Mouse (Mus musculus): ENCODE results near the gene Clec12b. TPM values are rescaled to one million over a fixed set of nuclear protein-coding genes. Genes with fewer than 3 reads are reported as not detected.
"Not testable (repeated sequence)": the region's sequence is repeated elsewhere in the genome, so short reads cannot be mapped to it uniquely, and the experiment has no call there.

The Clec12b gene
- total RNA-seq, 2 experiments from 2014 or later: not detected

DNA sequence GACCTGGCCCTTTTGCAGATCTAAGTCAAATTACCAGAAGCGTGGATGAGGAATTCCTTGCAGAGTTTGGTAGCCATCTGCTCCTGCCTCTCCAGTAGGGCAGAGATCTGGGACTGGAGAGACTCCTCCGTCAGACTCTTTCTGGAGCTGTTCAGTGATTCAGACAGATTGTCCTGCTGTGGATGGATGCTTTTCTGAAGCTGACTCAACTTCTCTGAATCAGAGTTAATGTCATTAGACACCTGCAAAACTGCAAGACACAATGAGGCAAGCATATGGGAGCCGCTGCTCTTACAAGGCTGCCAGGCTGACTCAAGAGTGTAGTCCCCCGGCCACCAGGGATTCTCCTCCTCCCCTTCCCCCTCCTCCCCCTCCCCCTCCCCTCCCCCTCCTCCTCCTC lies 5.2 kb downstream of the Clec12b start:
- ATAC-seq (replicated peaks; ENCODE audit: low FRiP score, low TSS enrichment, poor library complexity, severe bottlenecking): no peak

DNA sequence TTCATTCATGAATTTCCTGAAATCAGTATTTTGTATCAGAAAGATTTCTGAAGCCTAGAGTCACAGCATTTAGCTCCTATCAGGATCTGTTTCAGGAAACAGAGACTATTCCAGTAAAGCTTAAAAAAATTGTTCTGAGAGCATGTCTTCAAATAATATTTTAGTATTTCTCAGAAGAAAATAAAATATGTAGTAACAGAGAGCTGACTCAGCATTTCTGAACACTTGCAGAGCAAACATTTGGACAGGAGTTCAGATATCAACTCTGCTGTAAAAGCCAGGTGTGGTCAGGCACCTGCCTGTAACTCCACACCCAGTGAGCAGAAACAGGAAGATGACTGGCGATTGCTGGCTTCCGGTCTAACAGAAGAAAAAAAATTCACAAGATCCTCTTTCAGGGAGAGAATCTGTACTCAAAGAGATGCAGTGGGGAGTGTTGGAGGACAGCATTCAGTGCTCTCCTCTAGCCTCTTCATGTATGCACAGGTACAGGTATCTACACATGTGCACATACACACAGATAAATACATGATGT lies 10.7 kb downstream of the Clec12b start:
- no peak for ATAC-seq (replicated peaks; ENCODE audit: low FRiP score, low TSS enrichment, poor library complexity, severe bottlenecking)

DNA sequence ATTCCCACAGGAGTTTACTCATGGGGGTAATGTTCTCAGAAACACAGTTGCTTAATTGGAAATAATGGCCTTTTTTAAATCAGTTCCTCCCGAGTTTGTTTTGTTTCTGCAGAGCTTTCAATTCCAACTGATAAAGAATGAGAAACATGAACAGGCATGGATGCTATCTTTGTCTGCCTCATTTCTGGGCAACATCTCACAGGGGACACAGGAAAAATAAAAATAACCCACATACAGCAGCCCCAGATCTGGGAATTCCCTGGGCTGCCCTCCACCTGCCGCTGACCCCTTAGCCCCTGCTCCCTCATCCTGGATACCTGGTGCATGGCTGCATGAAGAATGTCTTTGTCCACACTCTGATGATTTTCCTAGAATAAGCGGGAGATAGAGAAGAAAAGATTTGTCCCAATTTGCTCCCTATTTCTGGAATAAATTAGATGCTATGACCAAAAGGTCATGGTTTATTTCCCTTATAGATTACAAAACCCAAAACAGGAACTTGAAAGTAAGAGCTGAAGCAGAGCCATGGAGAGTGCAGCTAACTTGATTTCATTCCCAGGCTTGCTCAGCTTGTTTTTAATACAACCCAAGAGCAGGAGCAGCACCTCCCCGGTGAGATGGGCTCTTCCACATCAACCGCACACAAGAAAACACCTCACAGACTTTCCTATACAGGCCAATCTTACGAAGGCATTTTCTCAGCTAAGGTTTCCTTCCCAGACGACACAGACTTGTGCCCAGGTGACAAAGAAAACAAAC lies 16.1 kb downstream of the Clec12b start:
- ATAC-seq (replicated peaks; ENCODE audit: low FRiP score, low TSS enrichment, poor library complexity, severe bottlenecking): no peak

DNA sequence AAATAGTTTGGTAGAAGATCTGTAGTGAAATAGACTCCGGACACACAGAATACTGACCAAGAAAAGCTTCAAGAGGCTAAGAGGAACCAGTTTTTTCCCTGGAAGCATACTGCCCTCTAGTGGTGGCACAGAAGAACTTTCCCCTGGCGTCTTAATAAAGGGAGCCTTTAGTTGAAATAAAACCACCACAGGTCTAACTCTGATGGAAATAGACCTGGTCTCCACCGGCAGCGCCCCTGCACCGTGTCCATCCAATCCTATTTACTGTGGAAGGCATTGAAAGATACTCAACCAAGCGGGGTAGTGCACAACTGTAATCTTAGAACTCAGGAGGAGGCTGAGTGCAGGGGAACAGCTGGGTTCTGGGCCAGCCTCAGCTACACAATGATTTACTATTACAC lies 19.7 kb downstream of the Clec12b start:
- peak; percentile 85 for ATAC-seq (replicated peaks; ENCODE audit: low FRiP score, low TSS enrichment, poor library complexity, severe bottlenecking)

DNA sequence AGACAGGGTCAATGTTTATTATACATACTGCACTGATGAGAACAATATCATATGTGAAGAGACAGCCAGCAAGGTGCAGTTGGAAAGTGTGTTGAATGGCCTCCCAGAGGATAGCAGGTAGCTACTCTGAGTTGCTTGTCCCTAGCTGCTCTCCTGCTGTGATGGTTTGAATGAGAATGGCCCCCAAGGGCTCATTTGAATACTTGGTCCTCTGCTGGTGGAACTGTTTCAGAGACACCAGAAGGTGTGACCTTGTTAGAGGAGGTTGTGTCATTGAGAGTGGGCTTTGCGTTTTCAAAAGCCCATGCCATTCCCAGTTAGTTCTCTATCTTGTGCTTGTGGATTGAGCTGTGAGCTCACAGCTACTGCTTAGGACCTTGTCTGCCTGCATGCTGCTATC lies 21.7 kb downstream of the Clec12b start:
- no peak for ATAC-seq (replicated peaks; ENCODE audit: low FRiP score, low TSS enrichment, poor library complexity, severe bottlenecking)

DNA sequence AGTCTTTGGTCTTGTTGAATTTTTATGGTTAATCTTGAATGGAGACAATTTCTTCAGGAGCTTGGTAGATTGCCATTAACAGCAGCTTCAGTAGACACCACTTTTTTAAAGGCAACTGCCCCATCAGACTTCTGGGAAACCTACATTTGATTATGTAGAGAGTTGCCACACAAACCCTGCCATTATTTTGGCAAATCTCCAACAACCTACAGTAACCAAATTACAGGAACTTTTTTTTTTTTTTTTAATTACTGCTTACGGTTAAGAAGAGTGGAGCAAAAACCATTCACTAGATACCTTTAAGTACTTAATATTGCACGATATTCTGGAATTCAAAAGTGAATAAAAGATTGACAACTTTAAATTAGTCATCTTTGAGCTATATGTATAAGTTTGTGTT lies 26.2 kb downstream of the Clec12b start:
- no peak for ATAC-seq (replicated peaks; ENCODE audit: low FRiP score, low TSS enrichment, poor library complexity, severe bottlenecking)

DNA sequence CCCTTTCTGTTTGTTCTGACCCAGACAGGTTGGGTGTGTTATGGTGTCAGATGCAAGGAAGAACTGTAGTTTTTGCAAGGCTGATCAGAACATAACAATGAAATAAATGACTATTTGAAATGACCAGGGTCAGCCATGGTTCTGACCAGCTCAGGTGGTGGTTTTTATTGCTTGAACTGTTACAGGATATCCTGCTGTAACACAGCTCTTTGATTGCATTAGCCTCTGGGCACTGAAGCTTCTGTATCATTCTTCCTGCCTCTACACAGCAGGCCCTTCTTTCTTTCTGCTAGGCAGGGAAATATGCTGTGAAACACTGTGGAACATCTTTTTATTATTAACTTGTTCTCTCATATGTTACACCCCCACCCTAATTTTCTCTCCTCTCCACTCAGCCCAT lies 29.2 kb downstream of the Clec12b start:
- no peak for ATAC-seq (replicated peaks; ENCODE audit: low FRiP score, low TSS enrichment, poor library complexity, severe bottlenecking)

DNA sequence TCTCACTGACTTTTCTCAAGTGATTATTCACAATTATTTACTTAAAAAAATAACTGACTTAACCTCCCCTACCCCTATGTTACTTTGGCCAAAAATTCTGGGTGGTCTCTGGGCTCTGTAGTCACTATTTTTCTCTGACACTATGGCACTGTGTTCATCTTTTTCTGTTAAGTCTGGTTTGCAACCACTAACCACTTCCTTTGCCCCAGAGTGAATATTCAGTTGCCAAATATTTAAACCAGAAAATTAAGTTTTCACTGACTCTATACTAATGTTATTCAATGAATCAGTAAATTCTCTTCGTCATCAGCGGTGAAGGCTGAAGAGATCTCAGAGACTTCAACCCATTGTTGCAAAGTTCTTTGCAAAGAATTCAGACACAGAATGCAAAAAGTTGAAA lies 29.9 kb downstream of the Clec12b start:
- ATAC-seq (replicated peaks; ENCODE audit: low FRiP score, low TSS enrichment, poor library complexity, severe bottlenecking): no peak

DNA sequence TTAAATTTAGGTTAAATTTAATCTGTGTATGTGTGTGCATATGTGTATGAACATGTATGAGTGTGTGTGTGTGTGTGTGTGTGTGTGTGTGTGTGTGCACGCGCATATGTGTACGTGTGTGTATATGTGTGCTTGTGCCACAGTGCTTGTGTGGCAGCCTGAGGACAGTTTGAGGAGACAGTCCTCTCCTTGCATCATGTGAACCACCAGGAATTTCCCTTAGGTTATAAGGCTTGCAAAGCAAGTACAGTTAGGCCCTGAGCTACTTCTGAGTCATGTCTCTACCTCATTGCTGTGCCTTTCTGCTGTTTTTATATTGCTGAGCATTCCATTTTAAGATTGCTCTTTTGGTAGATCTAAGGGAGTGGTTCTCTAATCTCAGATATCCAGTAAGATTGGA lies 34.6 kb downstream of the Clec12b start:
- ATAC-seq (replicated peaks; ENCODE audit: low FRiP score, low TSS enrichment, poor library complexity, severe bottlenecking): no peak

DNA sequence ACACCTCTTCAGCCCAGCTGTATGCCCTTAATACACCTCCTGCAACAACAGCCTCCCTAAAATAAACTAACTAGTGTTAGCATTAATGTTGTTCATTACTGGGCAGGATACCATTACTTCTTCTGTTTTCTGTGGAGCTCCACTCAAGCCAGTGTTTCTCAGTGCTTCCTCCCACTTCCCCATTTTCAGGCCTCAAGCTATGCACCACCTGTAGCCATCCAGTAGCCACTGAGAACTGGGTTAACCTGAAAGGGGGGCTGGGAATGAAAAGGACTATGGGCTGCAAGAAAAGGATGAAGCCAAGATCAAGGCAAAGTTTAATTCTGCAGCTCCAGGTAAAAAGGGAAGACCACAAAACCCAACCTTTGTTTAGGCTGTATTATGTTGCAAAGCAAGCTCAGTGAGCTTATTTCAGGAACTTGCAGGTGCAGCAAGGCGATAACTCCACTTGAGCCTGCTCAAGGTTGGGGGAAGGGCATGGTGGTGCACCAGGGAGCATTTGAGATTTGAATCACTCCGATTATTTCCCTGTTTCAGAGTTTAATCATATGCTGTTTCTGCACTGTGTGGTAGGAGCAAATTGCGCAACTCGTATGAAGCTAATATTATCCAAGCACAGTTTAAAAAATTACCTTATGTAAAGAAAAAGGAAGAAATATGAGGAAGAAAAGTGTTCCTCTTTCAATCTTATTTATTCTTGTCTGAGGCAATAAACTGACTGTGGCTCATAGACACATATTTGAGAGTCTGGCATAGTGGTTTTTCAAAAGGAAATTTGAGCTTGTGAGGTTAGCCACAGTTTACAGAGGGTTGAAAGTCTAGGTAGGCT lies 35.9 kb downstream of the Clec12b start:
- ATAC-seq (replicated peaks; ENCODE audit: low FRiP score, low TSS enrichment, poor library complexity, severe bottlenecking): peak; percentile 92

DNA sequence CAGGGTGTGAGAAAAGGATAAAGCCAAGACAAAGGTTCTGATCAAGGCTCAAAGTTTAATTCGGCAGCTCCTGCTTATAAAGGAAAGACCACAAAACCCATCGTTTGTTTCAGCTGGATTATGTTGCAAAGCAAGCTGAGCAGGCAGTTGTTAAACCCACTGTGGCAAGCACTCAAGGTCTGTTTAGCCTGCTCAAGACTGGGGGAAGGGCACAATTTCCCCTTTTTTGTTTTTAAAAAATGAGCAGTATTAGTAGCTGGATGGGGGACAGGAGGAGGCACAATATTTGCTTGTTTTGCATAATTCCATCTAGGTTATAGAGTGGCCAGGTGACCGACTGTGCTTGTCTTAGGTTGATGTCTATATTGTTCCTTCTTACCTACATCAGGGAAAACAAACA lies 41.3 kb downstream of the Clec12b start:
- no peak for ATAC-seq (replicated peaks; ENCODE audit: low FRiP score, low TSS enrichment, poor library complexity, severe bottlenecking)

DNA sequence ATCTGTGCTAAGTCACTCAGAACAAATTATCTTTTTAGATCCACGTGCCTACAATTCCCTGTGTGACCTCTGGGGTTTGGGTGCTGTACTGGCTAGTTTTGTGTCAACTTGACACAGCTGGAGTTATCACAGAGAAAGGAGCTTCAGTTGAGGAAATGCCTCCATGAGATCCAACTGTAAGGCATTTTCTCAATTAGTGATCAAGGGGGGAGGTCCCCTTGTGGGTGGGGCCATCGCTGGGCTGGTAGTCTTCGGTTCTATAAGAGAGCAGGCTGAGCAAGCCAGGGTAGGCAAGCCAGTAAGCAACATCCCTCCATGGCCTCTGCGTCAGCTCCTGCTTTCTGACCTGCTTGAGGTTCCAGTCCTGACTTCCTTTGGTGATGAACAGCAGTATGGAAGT lies 43.3 kb downstream of the Clec12b start, which contains the start of gene Clec12a:
Clec12a (plus strand) TSS at position 301 of the 400 bp plus-strand sequence.
- not testable (repeated sequence) for ATAC-seq (replicated peaks; ENCODE audit: low FRiP score, low TSS enrichment, poor library complexity, severe bottlenecking)

DNA sequence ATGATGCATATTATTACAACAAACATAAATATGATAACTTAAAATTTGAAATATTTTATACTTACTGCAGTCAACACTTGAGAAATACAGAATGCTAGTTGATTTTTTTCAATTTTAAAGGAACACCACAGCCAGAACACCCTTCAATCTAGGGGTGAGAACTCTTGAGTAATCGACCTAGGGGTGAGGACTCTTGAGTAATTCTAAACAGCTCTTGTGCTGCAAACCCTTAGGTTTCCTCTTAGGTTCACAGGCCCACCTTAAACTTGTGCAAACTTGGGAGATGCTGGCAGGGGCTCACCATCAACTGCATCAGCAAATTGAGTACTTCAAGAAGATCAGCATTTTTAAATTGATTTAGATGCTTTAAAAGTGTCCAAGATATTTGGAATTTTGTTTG lies 47.9 kb downstream of the Clec12b start:
- ATAC-seq (replicated peaks; ENCODE audit: low FRiP score, low TSS enrichment, poor library complexity, severe bottlenecking): no peak

DNA sequence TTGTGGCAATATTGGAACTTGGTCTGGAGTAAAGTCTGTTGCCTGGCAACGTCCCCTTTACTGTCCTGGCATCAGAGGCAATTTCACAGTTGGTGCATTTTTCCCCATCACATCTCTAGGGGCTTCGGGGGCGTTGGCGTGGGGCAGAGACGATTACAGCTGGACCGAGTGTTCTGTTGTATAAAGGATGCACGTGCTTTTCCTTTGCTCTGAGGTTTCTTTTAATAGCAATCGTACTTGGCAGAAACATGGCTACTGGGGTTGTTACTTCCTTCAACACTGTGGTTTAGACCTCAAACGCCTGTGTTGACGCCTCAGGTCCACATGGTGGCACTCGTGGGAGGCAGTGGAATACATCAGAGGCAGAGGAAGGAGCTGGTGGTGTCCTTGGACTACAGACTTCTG lies 52.0 kb downstream of the Clec12b start:
- peak; percentile 99 for ATAC-seq (replicated peaks; ENCODE audit: low FRiP score, low TSS enrichment, poor library complexity, severe bottlenecking)

DNA sequence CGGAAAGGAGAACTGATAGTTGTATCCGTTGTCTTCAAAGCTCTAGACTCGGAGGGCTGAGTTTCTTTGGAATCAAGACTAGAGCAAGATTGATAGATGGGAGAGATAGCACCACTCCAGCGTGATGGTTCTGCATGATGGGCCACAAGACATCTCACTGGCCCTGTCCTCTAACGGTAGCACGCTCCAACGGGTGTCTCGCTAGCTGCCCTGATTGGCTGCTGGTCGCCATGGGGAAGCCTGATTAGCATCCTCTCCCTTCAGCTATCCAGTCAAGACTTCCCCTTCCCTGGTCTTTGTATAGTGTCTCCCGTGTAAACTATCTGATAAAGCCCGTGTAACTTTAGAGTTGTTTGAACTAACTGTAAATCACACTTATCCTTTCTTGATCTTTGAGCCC lies 54.1 kb downstream of the Clec12b start, which contains the start of gene 4922502D21Rik:
4922502D21Rik (minus strand) TSS at position 187 of the 400 bp plus-strand sequence.
- no peak for ATAC-seq (replicated peaks; ENCODE audit: low FRiP score, low TSS enrichment, poor library complexity, severe bottlenecking)

DNA sequence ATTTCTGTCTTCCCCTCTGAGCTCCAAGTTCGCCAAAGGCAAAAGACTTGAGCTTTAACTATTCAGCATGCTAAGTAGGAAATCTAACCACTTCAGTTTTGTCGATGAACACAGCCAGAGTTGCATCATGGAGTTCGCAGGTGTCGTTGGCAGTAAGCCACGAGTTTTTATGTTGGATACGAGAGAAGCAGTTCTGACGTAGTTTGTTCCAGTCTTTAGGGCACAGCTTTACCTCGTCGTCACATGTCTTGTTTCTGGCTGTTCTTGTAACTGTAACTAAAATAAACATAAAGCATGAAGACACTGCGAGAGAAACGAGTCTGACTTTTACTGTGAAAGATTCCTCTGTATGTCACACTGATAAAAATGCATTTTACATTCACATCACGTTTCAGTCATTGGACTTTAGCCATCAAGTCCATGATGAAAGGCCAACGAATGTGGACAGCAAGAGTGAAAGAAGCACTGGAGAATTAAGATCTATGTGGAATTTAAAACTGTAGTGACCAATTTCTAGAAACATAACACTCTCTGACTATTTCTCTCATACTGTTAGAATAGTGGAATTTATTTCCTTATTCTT lies 59.0 kb downstream of the Clec12b start:
- ATAC-seq (replicated peaks; ENCODE audit: low FRiP score, low TSS enrichment, poor library complexity, severe bottlenecking): no peak

DNA sequence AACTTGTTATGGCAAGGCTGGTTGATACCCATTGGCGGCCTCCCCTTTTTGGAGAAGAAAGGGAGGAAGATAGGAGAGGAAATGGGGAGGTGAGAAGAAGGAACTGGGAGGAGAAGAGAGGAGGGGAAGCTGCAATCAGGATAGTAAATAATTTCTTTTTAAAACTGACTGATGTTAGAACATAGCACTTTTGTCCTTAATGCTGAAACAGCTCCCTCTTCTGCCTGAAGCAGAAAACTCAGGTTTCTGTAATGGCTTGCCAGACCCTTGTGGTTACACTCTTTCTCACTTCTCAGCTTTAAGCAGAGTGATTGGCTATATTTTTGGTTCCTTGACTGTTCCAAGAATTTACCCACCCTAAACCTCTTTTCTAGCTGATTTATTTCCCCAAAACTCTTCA lies 59.7 kb downstream of the Clec12b start:
- ATAC-seq (replicated peaks; ENCODE audit: low FRiP score, low TSS enrichment, poor library complexity, severe bottlenecking): 0 out of 2 replicates have a peak, but pooled peaks have one; percentile 41

Measured in megakaryocyte-erythroid progenitor cell, adult 5-6 weeks (primary cell).